Mouse (Mus musculus) heart, postnatal 0 days (tissue): ENCODE measurements at regions not wholly inside any gene's neighbourhood (a gene's known extent, or its start where the extent isn't known, plus 50 kb on each side); places are given as distances from the start of the nearest gene placed in this dataset.
"Not testable (repeated sequence)": the region's sequence is repeated elsewhere in the genome, so short reads cannot be mapped to it uniquely, and the experiment has no call there.

ENCODE experiments used
- CTCF ChIP-seq: IDR thresholded peaks from 2 replicates; pipeline ENCODE4 v1.5.1; 2016; ENCODE audit warnings: antibody characterized with exemption, control low read depth, low read depth
- EP300 ChIP-seq: IDR thresholded peaks from 2 replicates; pipeline ENCODE4 v1.6.1; 2016; ENCODE audit warnings: antibody characterized with exemption, low read depth

DNA sequence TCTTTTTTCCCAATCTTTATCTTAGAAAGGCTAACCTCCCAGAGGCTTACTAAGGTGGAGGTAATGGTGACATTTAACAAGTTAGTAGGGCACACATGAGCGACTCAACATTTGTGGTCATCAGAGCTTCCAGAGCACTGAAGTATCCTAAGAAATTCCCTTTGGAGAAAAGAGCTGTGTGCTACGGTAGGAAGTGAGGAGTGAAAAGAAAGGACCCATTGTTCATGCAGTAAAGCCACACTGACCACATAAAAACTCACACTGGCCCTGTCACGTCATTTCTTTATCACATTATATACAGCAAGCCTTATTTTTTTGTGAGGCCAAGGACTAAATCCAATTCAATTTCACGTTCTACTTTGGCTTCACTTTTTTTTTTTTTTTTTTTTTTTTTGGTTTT, 80.7 kb upstream of the Dynlt1c start:
- TF ChIP-seq CTCF, EP300: not testable (repeated sequence)
